Mouse (Mus musculus) lung, postnatal 25 days (tissue): ENCODE data around the gene Gm21188.
"Not testable (repeated sequence)": the region's sequence is repeated elsewhere in the genome, so short reads cannot be mapped to it uniquely, and the experiment has no call there.

Experiments
- DNase-seq: peaks from one replicate; pipeline ENCODE4 v3.0.0; 2022; ENCODE audit warnings: low spot score

Gm21188 gene

GRCm38 (mm10) chr13:120026911-120027310 lies 25.1 kb downstream of the Gm21188 start, which contains the start of gene Gm36079:
Gene Gm36079 (minus strand): TSS chr13:120027011.
- DNase-seq, result not testable (repeated sequence)

GRCm38 (mm10) chr13:120026373-120026772 lies 25.6 kb downstream of the Gm21188 start:
- not testable (repeated sequence) for DNase-seq

GRCm38 (mm10) chr13:120025576-120025975 lies 26.4 kb downstream of the Gm21188 start:
- not testable (repeated sequence) for DNase-seq

GRCm38 (mm10) chr13:120025004-120025403 lies 27.0 kb downstream of the Gm21188 start:
- DNase-seq, result not testable (repeated sequence)

- not testable (repeated sequence) for DNase-seq
These were observed 27.4 kb downstream of the Gm21188 start for GRCm38 (mm10) chr13:120024581-120024980.

- DNase-seq, result not testable (repeated sequence)
These were observed 30.5 kb downstream of the Gm21188 start for GRCm38 (mm10) chr13:120021477-120021876.

GRCm38 (mm10) chr13:120015348-120016007 lies 36.5 kb downstream of the Gm21188 start:
- not testable (repeated sequence) for DNase-seq

GRCm38 (mm10) chr13:120013962-120014361 lies 38.0 kb downstream of the Gm21188 start:
- DNase-seq, result not testable (repeated sequence)

- DNase-seq, result not testable (repeated sequence)
These were observed 38.5 kb downstream of the Gm21188 start for GRCm38 (mm10) chr13:120013544-120013943.

GRCm38 (mm10) chr13:120010068-120010467 lies 41.9 kb downstream of the Gm21188 start:
- DNase-seq, result not testable (repeated sequence)

GRCm38 (mm10) chr13:119999215-119999614 lies 52.8 kb downstream of the Gm21188 start:
- not testable (repeated sequence) for DNase-seq

GRCm38 (mm10) chr13:119998442-119999086 lies 53.4 kb downstream of the Gm21188 start:
- DNase-seq, result not testable (repeated sequence)

- not testable (repeated sequence) for DNase-seq
These were observed 60.0 kb downstream of the Gm21188 start for GRCm38 (mm10) chr13:119991917-119992496.

- DNase-seq, result not testable (repeated sequence)
These were observed 60.7 kb downstream of the Gm21188 start for GRCm38 (mm10) chr13:119991264-119991663.
